Mouse (Mus musculus) erythroid progenitor cell, adult 5-6 weeks (primary cell): ENCODE results near the gene Hdac4. TPM values are rescaled to one million over a fixed set of nuclear protein-coding genes. Genes with fewer than 3 reads are reported as not detected.

Experiments used
- ATAC-seq: replicated peaks from 2 replicates; pipeline ENCODE4 v1.8.0; 2016; ENCODE audit warnings: moderate number of reproducible peaks, mild to moderate bottlenecking, moderate TSS enrichment, inconsistent platforms; ENCODE audit not compliant: poor library complexity, low FRiP score, severe bottlenecking
- total RNA-seq, 2 experiments: library from RNA; stranded (forward) in 1 of 2; stranded (reverse) in 1 of 2; fragments of 150-400 nt in 1 of 2; fragments of 186-747, 209-891 nt in 1 of 2; gene quantifications; 2 replicates each; pipeline versions ENCODE4 v1.2.3 to v1.2.4; 2015 to 2017; ENCODE audit warnings: low replicate concordance in 2 of 2

Hdac4 gene
- total RNA-seq, 2 experiments from 2014 or later: 3.6 to 6.3 TPM

DNA sequence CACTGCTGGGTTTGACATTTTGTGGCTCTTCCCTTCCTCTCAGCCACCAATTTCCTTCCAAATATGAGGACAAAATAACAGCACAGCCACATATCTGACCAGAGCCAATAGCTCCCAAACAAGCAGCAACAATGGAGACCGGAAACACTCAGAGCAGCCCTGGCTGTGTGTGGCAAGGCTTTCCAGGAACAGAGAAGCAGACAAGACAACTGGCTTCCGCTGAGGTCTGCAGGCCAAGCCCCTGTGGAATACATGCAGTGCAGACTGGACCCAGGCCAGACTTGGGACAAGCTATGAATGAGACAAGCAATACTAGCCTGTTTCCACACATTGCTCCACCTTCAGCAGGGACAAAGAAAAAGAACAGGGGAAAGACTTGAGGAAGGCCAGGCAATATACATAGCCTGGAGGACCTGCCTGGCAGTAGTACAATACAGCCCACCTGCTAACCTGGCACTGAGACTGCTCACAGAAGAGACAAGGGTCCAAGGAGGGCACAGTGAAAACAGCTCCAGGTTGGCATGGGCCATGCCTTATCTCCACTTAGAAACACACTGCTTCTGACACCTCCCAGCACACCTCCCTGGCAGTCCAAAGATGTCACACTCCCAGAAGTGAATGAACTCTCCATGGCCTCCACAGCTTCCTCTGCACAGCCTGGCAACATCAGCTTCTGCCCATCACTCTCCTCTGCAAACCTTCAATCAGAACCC lies 58.2 kb downstream of the Hdac4 start:
- no peak for ATAC-seq

DNA sequence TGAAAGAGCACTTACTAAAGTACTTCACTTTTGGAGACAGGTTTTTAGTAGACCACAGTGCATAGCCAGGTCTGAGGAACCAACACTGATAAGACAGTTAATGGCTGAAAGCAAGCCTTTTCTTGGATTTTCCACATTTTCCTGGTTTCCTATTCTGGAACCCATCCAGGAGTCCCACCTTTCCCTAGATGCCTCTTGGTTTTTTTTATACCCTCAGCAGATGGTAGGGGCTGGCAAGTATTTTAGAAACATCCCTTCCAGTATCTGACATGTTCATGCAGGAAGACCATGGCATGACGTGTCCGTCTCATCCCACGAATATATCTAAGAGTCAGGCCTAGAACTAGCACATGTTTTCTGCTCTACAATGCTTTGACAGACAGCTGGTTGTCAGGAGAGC lies 59.1 kb downstream of the Hdac4 start:
- ATAC-seq: no peak

- no peak for ATAC-seq
Measured at GRCm38 (mm10) chr1:92132181-92132580, 63.3 kb downstream of the Hdac4 start.

DNA sequence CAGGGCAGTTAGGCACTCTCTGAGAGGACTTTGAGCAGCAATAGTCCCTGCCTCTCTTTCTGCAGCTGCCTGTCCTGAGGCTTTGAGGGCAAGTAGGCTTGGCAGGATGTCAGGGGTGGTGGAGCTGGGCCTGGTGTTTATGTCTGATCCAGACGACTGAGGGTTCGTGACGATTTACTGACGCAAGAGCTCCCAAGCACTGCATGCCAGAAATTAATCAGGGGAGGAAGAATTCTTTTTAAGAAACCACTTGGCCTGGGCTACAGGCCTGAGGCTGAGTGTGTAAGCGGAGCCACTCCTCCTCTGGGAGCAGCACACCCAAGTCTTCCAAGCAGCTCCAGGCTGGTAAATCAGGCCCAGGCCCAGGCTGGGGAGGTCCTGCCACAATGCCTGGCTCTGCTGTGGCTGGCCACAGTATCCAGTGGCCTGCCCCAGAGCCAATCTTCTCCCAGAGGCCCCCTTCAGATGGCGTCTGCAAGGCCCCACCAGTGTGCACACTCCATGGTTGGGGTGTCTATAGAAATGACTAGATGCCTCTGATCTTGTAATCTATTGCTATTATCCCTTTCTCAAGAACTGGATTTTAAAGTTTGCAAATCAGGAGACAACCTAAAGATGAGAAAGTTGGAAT lies 64.9 kb downstream of the Hdac4 start:
- ATAC-seq: no peak

GRCm38 (mm10) chr1:92129751-92130150 lies 65.7 kb downstream of the Hdac4 start:
- no peak for ATAC-seq

- no peak for ATAC-seq
Measured at GRCm38 (mm10) chr1:92127785-92128184, 67.7 kb downstream of the Hdac4 start.

DNA sequence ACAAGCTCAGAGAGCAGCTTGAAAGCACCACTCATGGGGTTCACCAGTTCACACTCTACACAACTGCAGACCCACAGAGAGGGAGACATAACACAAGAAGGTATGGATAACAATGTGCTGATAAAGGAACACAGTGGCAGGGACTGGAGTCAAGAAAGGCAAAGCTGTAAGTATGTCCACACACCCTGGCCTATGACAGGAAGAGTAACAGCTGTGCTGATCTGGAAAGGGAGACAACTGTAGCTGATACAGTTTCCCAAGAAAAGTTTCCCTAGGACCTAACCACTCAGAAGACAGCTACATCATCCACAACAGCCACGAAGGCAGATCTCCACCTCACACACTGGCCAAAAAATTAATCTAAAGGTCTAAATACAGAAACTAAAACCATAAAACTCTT lies 68.1 kb downstream of the Hdac4 start:
- no peak for ATAC-seq

- ATAC-seq: no peak
Measured at GRCm38 (mm10) chr1:92124497-92125201, 70.8 kb downstream of the Hdac4 start.

DNA sequence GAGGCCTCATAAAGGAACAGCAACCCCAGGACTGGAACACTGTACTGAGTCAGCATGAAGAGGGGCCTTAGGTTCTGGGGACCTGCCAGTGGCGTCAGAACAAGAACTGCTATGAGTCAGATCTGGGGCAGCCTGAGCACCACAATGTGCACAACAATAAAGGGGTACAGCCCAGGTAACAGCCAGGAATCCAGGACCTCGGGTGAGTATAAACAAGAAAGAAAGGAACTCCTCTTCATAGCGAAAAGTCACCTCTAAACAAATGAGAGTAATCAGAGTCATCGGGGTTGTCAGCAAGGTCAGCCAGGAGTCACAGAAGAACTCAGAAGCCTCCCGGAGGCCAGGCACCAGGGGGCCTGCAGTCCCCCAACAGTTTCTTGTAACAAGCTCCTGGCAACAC lies 76.2 kb downstream of the Hdac4 start:
- no peak for ATAC-seq

- no peak for ATAC-seq
Measured at GRCm38 (mm10) chr1:92117597-92117996, 77.9 kb downstream of the Hdac4 start.

DNA sequence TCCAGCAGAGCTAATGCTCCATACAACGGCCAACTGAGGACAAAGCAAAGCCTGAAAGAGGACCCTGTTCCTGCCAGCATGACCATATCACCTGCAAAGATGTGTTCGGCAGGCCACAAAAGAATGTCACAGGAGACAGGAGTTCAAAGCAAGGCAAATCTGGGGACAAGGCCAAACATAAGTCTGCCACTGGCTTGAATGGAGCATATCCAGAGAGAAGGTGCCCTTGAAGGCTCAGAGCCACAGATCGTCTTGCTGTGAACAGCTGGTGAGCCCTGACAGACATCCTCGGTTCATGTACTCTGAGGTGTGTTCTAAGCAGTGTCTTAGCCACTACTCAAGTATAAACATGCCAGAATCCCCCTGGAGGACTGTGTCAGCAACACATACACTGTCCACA lies 79.3 kb downstream of the Hdac4 start:
- ATAC-seq: no peak

GRCm38 (mm10) chr1:92114091-92114490 lies 81.4 kb downstream of the Hdac4 start:
- ATAC-seq: no peak

DNA sequence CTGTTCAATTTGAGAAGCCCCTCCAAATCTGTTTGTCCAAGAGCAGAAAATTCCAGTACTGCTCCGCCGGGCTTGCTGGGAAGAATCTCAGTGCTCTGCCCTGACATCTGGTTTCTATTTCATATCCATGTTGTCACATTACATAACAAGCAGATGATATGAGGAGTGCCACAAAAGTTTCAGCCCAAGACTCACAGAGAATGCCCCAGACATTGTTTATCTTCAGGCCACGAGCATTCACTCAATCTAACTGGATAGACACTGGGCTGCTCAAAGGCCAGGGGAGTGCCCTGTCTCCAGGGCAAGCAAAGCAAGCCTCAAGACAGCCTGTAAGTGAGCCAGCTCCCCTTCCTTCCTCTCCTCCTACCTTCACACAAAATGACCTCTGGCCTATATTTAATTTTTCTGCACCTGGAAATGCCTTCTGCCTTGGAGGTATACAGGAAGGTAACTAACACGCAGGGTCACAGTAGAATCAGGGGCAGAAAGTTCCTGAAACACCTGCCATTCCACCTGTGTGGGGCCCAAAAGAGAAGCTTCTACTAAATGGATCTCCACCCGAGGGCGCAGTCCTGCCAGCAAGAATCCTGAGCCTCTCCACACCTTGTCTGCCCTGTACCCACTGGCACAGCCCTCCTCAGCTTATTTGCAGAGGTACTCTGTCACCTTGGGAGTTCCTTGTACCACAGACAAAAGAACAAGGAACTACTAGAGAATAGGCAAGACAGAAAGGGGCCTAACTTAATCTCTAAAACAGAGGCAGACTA lies 82.1 kb downstream of the Hdac4 start:
- ATAC-seq: no peak

DNA sequence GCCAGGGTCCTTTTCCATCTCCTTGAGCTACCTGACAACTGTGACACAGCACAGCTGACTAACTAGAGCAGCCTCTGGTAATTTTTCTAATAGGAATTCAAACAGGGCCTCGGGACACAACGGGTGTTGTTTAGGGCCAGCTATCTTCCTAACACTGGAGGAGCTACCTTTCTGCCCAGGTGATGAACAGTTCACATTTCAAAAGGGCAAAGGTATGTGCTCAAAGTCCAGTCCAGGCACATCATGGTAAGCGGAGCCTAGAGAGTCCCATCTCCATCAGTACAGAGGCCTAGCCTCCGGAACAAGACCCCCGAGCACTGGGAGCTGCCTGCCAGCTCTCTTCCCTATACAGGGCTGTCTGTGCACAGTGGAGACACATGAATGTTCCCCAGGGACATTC lies 82.9 kb downstream of the Hdac4 start:
- no peak for ATAC-seq

- ATAC-seq: no peak
Measured at GRCm38 (mm10) chr1:92111551-92111950, 83.9 kb downstream of the Hdac4 start.

GRCm38 (mm10) chr1:92111026-92111425 lies 84.5 kb downstream of the Hdac4 start:
- no peak for ATAC-seq

- no peak for ATAC-seq
Measured at GRCm38 (mm10) chr1:92109221-92109620, 86.3 kb downstream of the Hdac4 start.

GRCm38 (mm10) chr1:92108556-92108955 lies 86.9 kb downstream of the Hdac4 start:
- ATAC-seq: no peak

DNA sequence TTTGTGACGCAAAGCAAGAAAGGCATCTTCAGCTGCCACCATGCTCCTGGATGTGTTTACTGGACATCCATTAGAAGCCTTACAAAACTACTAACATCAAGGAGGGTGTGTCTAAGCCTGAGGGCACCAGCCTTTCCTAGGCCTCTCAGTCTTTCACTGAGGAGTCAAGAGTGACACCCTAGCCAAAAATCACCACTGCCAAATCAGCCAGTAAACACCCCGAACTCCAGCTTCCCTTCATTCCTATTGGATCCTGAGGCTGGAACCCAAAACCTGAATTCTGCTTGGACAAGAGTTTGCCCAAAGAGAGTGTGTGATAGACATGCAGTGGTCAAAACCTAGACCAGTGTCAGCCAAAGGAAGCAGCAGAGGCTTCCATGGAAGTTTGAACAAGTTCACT lies 87.5 kb downstream of the Hdac4 start:
- no peak for ATAC-seq

- ATAC-seq: no peak
Measured at GRCm38 (mm10) chr1:92107521-92107920, 88.0 kb downstream of the Hdac4 start.
